Mouse (Mus musculus) MEL (cell line): ENCODE data around the gene Urb1.

Experiments
- BHLHE40 ChIP-seq: IDR thresholded peaks from 2 replicates; pipeline ENCODE4 v1.6.1; 2012; ENCODE audit warnings: low read depth, mild to moderate bottlenecking, inconsistent platforms, low read length, improper control_type of control experiment, borderline replicate concordance
- CHD1 ChIP-seq: IDR thresholded peaks from 2 replicates; pipeline ENCODE4 v1.6.1; 2012; ENCODE audit warnings: low read depth, mild to moderate bottlenecking, inconsistent platforms, low read length, improper control_type of control experiment
- CTCF ChIP-seq, 3 experiments: IDR thresholded peaks in 2 of 3; conservative IDR thresholded peaks in 1 of 3; 2 replicates each; pipeline ENCODE4 v1.5.1; 2011 to 2012; ENCODE audit warnings: low read length in 3 of 3, low read depth in 2 of 3, mild to moderate bottlenecking in 2 of 3, improper control_type of control experiment in 1 of 3, inconsistent platforms in 1 of 3, mixed read lengths in 1 of 3, moderate library complexity in 1 of 3; ENCODE audit not compliant: control insufficient read depth in 1 of 3, insufficient read depth in 1 of 3, poor library complexity in 1 of 3, severe bottlenecking in 1 of 3
- EP300 ChIP-seq, 2 experiments: IDR thresholded peaks; 2 replicates each; pipeline ENCODE4 v1.6.1; 2011; ENCODE audit warnings: improper control_type of control experiment in 2 of 2, low read length in 2 of 2, low read depth in 1 of 2, mild to moderate bottlenecking in 1 of 2
- ETS1 ChIP-seq: IDR thresholded peaks from 2 replicates; pipeline ENCODE4 v1.6.1; 2012; ENCODE audit warnings: low read depth, mild to moderate bottlenecking, inconsistent platforms, low read length, improper control_type of control experiment, moderate library complexity
- JUND ChIP-seq: IDR thresholded peaks from 2 replicates; pipeline ENCODE4 v1.6.1; 2011; ENCODE audit warnings: low read depth, mild to moderate bottlenecking, improper control_type of control experiment, low read length
- MAFK ChIP-seq: IDR thresholded peaks from 2 replicates; pipeline ENCODE4 v1.6.1; 2011; ENCODE audit warnings: low read depth, mild to moderate bottlenecking, low read length, improper control_type of control experiment, borderline replicate concordance
- POLR2AphosphoS2 ChIP-seq: IDR thresholded peaks from 2 replicates; pipeline ENCODE4 v1.6.1; 2011; ENCODE audit warnings: low read length, improper control_type of control experiment
- SIN3A ChIP-seq: IDR thresholded peaks from 2 replicates; pipeline ENCODE4 v1.6.1; 2012; ENCODE audit warnings: low read length, improper control_type of control experiment, inconsistent platforms
- TCF12 ChIP-seq: IDR thresholded peaks from 2 replicates; pipeline ENCODE4 v1.6.1; 2014; ENCODE audit warnings: low read depth, mild to moderate bottlenecking, inconsistent platforms, low read length, improper control_type of control experiment, moderate library complexity

GRCm38 (mm10) chr16:90827498-90827897 lies 17.3 kb upstream of the Urb1 start:
- TF ChIP-seq MAFK (no peak), EP300 (IDR thresholded peaks at IDR 0.05; ENCODE audit: low read depth in 1 of 2, low read length in 2 of 2) (no peak), TCF12 (no peak), ETS1 (no peak), CHD1 (no peak), BHLHE40 (no peak), JUND (no peak), CTCF (IDR thresholded peaks at IDR 0.05 in 2 of 3, conservative IDR thresholded peaks at IDR 0.05 in 1 of 3; ENCODE audit: control insufficient read depth in 1 of 3, insufficient read depth in 1 of 3, low read depth in 2 of 3, low read length in 3 of 3, poor library complexity in 1 of 3, severe bottlenecking in 1 of 3) (no peak), SIN3A (no peak), POLR2AphosphoS2 (no peak)
